Mouse (Mus musculus) forebrain, postnatal 0 days (tissue): ENCODE results near the gene Eif3g. TPM values are rescaled to one million over a fixed set of nuclear protein-coding genes. Genes with fewer than 3 reads are reported as not detected.

Experiments used
- ATAC-seq: fragments of 200-750 bp; cut with Nextera tagmentation; 2 replicates; pipeline ENCODE4 v1.8.0; 2017; ENCODE audit warnings: mild to moderate bottlenecking, moderate library complexity
- DNase-seq: peaks from one replicate; pipeline ENCODE4 v3.0.0-alpha.2; 2015
- H3K27ac ChIP-seq: fragments of 300-500 bp; sonication (generic); 2 replicates; pipeline ENCODE4 v1.5.1; 2014; ENCODE audit warnings: low read depth, mild to moderate bottlenecking, antibody characterized with exemption, low read length, moderate library complexity, mixed read lengths
- H3K27me3 ChIP-seq: fragments of 300-500 bp; sonication (generic); 2 replicates; pipeline ENCODE4 v1.6.1; 2014; ENCODE audit warnings: mild to moderate bottlenecking, low read length, mixed read lengths; ENCODE audit not compliant: insufficient read depth
- H3K36me3 ChIP-seq: fragments of 300-500 bp; sonication (generic); 2 replicates; pipeline ENCODE4 v1.6.1; 2014; ENCODE audit warnings: mild to moderate bottlenecking, moderate library complexity; ENCODE audit not compliant: insufficient read depth
- H3K4me1 ChIP-seq: fragments of 300-500 bp; sonication (generic); 2 replicates; pipeline ENCODE4 v1.6.1; 2014; ENCODE audit warnings: antibody characterized with exemption; ENCODE audit not compliant: insufficient read depth
- H3K4me2 ChIP-seq: fragments of 300-500 bp; sonication (generic); 2 replicates; pipeline ENCODE4 v1.6.1; 2014; ENCODE audit warnings: low read depth, mild to moderate bottlenecking, moderate library complexity
- H3K4me3 ChIP-seq: fragments of 300-500 bp; sonication (generic); 2 replicates; pipeline ENCODE4 v1.5.1; 2014; ENCODE audit warnings: low read depth, low read length, mixed read lengths
- H3K9ac ChIP-seq: fragments of 300-500 bp; sonication (generic); 2 replicates; pipeline ENCODE4 v1.6.1; 2014; ENCODE audit warnings: mild to moderate bottlenecking
- H3K9me3 ChIP-seq: fragments of 300-500 bp; sonication (generic); 2 replicates; pipeline ENCODE4 v1.6.1; 2016; ENCODE audit warnings: low read length
- CTCF ChIP-seq: sonication (generic); IDR thresholded peaks from 2 replicates; pipeline ENCODE4 v1.5.1; 2016; ENCODE audit warnings: antibody characterized with exemption, control low read depth, low read depth
- WGBS: fragments of 180-500 bp; shearing (Covaris S2); extraction: QIAGEN DNeasy Blood & Tissue Kit; methylation state at CpG from one replicate; pipeline ENCODE4 v1.1.7; 2014; 5-methylcytosine and 5-hydroxymethylcytosine counted together
- polyA plus RNA-seq: library from polyadenylated mRNA; unstranded; fragments of >200 nt; fragmentation: Nextera tagmentation; extraction: Ambion mirVana; gene quantifications from 2 replicates; pipeline ENCODE4 v1.2.1, GENCODE M21; 2015
- total RNA-seq: library from RNA; depleted of rRNA; stranded (reverse); fragments of >200 nt; gene quantifications from 2 replicates; pipeline ENCODE4 v1.2.3, GENCODE M21; 2014

The Eif3g gene
- total and polyA plus RNA-seq, 2 experiments from 2014 or later = 129 to 242 TPM

GRCm38 (mm10) chr9:20893590-20894343 is 4.7 kb downstream of the Eif3g start:
- Histone ChIP-seq H3K4me3 (no peak overlapping the region), H3K4me1 (peaks cover 9% of the 10 kb centered on the region; the same call in 1 of the 2 replicates), H3K9me3 (no peaks in the 10 kb centered on the region), H3K9ac (no peak overlapping the region), H3K4me2 (no peak overlapping the region), H3K27ac (no peak overlapping the region), H3K27me3 (no peaks in the 10 kb centered on the region), H3K36me3 (peaks cover 72% of the 10 kb centered on the region)
- WGBS = 89% methylated on average over 13 of the region's 13 CpGs
- ATAC-seq (no peak), DNase-seq (no peak)
- no peak for TF ChIP-seq CTCF

GRCm38 (mm10) chr9:20893069-20893468 is 5.4 kb downstream of the Eif3g start:
- WGBS = 59% methylated on average over 5 of the region's 5 CpGs
- no peaks in the 10 kb centered on the region for H3K9me3 ChIP-seq
- ATAC-seq = no peak
- no peak for DNase-seq
- H3K4me3 ChIP-seq = no peak overlapping the region
- TF ChIP-seq CTCF = no peak
- no peak overlapping the region for H3K9ac ChIP-seq
- no peaks in the 10 kb centered on the region for H3K27me3 ChIP-seq
- peaks cover 72% of the 10 kb centered on the region for H3K36me3 ChIP-seq
- peaks cover 12% of the 10 kb centered on the region; the same call in 1 of the 2 replicates for H3K4me1 ChIP-seq
- H3K27ac ChIP-seq = no peak overlapping the region
- H3K4me2 ChIP-seq = no peak overlapping the region

GRCm38 (mm10) chr9:20892104-20892653 is 6.2 kb downstream of the Eif3g start:
- H3K27ac ChIP-seq = no peak overlapping the region
- no peak for ATAC-seq
- no peak overlapping the region for H3K9ac ChIP-seq
- H3K36me3 ChIP-seq = peaks cover 72% of the 10 kb centered on the region
- DNase-seq = no peak
- H3K27me3 ChIP-seq = no peaks in the 10 kb centered on the region
- H3K4me3 ChIP-seq = no peak overlapping the region
- peaks cover 8% of the 10 kb centered on the region; the same call in 1 of the 2 replicates for H3K4me1 ChIP-seq
- no peak overlapping the region for H3K4me2 ChIP-seq
- TF ChIP-seq CTCF = no peak
- H3K9me3 ChIP-seq = no peaks in the 10 kb centered on the region
- WGBS = 77% methylated on average over 5 of the region's 5 CpGs

GRCm38 (mm10) chr9:20891339-20892103 is 6.9 kb downstream of the Eif3g start:
- 0 out of 2 replicates have a peak, but pooled peaks cover 8% of the 10 kb centered on the region for H3K4me1 ChIP-seq
- TF ChIP-seq CTCF = no peak
- DNase-seq (no peak), ATAC-seq (no peak)
- no peak overlapping the region for H3K27ac ChIP-seq
- H3K4me2 ChIP-seq = no peak overlapping the region
- H3K4me3 ChIP-seq = no peak overlapping the region
- no peak overlapping the region for H3K9ac ChIP-seq
- H3K27me3 ChIP-seq = no peaks in the 10 kb centered on the region
- no peaks in the 10 kb centered on the region for H3K9me3 ChIP-seq
- WGBS = 85% methylated on average over 26 of the region's 26 CpGs
- peaks cover 72% of the 10 kb centered on the region for H3K36me3 ChIP-seq

GRCm38 (mm10) chr9:20890411-20890810 is 8.0 kb downstream of the Eif3g start:
- Histone ChIP-seq H3K27me3 (no peaks in the 10 kb centered on the region), H3K27ac (no peak overlapping the region), H3K4me2 (no peak overlapping the region), H3K9ac (no peak overlapping the region), H3K4me3 (no peak overlapping the region), H3K9me3 (no peaks in the 10 kb centered on the region), H3K36me3 (peaks cover 62% of the 10 kb centered on the region), H3K4me1 (0 out of 2 replicates have a peak, but pooled peaks cover 8% of the 10 kb centered on the region)
- 92% methylated on average over 5 of the region's 5 CpGs for WGBS
- TF ChIP-seq CTCF = no peak
- ATAC-seq (no peak), DNase-seq (no peak)

- H3K9ac ChIP-seq = no peak overlapping the region
- ATAC-seq (no peak), DNase-seq (no peak)
- no peak overlapping the region for H3K4me3 ChIP-seq
- no peak overlapping the region for H3K27ac ChIP-seq
- 86% methylated on average over 29 of the region's 29 CpGs for WGBS
- H3K4me1 ChIP-seq = 0 out of 2 replicates have a peak, but pooled peaks cover 8% of the 10 kb centered on the region
- H3K27me3 ChIP-seq = no peaks in the 10 kb centered on the region
- no peaks in the 10 kb centered on the region for H3K9me3 ChIP-seq
- no peak for TF ChIP-seq CTCF
- peak overlapping the region; percentile 88; the same call in 1 of the 2 replicates for H3K4me2 ChIP-seq
- peaks cover 53% of the 10 kb centered on the region for H3K36me3 ChIP-seq
These were observed 9.0 kb downstream of the Eif3g start for GRCm38 (mm10) chr9:20889185-20890141.
